Mouse (Mus musculus) embryonic facial prominence, embryonic 15.5 days (tissue): ENCODE measurements at regions not wholly inside any gene's neighbourhood (a gene's known extent, or its start where the extent isn't known, plus 50 kb on each side); places are given as distances from the start of the nearest gene placed in this dataset.

Experiments used
- ATAC-seq: fragments of 200-750 bp; cut with Nextera tagmentation; 2 replicates; pipeline ENCODE4 v1.8.0; 2017; ENCODE audit warnings: low read depth, moderate TSS enrichment; ENCODE audit not compliant: insufficient number of reproducible peaks, low FRiP score, low TSS enrichment
- H3K27ac ChIP-seq: fragments of 300-500 bp; sonication (generic); replicated peaks from 2 replicates; pipeline ENCODE4 v1.5.1; 2015; ENCODE audit warnings: mild to moderate bottlenecking, inconsistent platforms
- H3K27me3 ChIP-seq: fragments of 300-500 bp; sonication (generic); 2 replicates; pipeline ENCODE4 v1.6.1; 2015; ENCODE audit warnings: inconsistent platforms
- H3K36me3 ChIP-seq: fragments of 300-500 bp; sonication (generic); 2 replicates; pipeline ENCODE4 v1.6.1; 2015; ENCODE audit warnings: mild to moderate bottlenecking, inconsistent platforms
- H3K4me1 ChIP-seq: fragments of 300-500 bp; sonication (generic); 2 replicates; pipeline ENCODE4 v1.6.1; 2015; ENCODE audit warnings: inconsistent platforms
- H3K4me2 ChIP-seq: fragments of 300-500 bp; sonication (generic); replicated peaks from 2 replicates; pipeline ENCODE4 v1.6.1; 2015; ENCODE audit warnings: mild to moderate bottlenecking, inconsistent platforms
- H3K4me3 ChIP-seq: fragments of 300-500 bp; sonication (generic); replicated peaks from 2 replicates; pipeline ENCODE4 v1.5.1; 2015; ENCODE audit warnings: mild to moderate bottlenecking, inconsistent platforms
- H3K9ac ChIP-seq: fragments of 300-500 bp; sonication (generic); 2 replicates; pipeline ENCODE4 v1.6.1; 2015; ENCODE audit warnings: inconsistent platforms
- H3K9me3 ChIP-seq: fragments of 300-500 bp; sonication (generic); replicated peaks from 2 replicates; pipeline ENCODE4 v1.6.1; 2016; ENCODE audit warnings: inconsistent platforms
- WGBS: fragments of 180-500 bp; shearing (Covaris S2); methylation state at CpG from one replicate; pipeline ENCODE4 v1.1.7; 2015; 5-methylcytosine and 5-hydroxymethylcytosine counted together

GRCm38 (mm10) chr12:38987819-38988218 lies 208.6 kb downstream of the Etv1 start:
- Histone ChIP-seq H3K4me1 (no peaks in the 10 kb centered on the region), H3K36me3 (no peaks in the 10 kb centered on the region), H3K27me3 (no peaks in the 10 kb centered on the region), H3K4me3 (no peak overlapping the region), H3K9ac (no peak overlapping the region), H3K27ac (no peak overlapping the region), H3K9me3 (no peaks in the 10 kb centered on the region), H3K4me2 (no peak overlapping the region)
- ATAC-seq = no peak
- WGBS = 59% methylated on average over 4 of the region's 4 CpGs

- no peaks in the 10 kb centered on the region for H3K27me3 ChIP-seq
- 76% methylated on average over 2 of the region's 2 CpGs for WGBS
- no peaks in the 10 kb centered on the region for H3K9me3 ChIP-seq
- no peak overlapping the region for H3K4me3 ChIP-seq
- ATAC-seq = no peak
- no peak overlapping the region for H3K9ac ChIP-seq
- no peak overlapping the region for H3K4me2 ChIP-seq
- no peaks in the 10 kb centered on the region for H3K4me1 ChIP-seq
- no peaks in the 10 kb centered on the region for H3K36me3 ChIP-seq
- no peak overlapping the region for H3K27ac ChIP-seq
Measured at GRCm38 (mm10) chr12:39027179-39027578, 248.0 kb downstream of the Etv1 start.

GRCm38 (mm10) chr12:39027948-39028347 lies 248.8 kb downstream of the Etv1 start:
- Histone ChIP-seq H3K9ac (no peak overlapping the region), H3K4me2 (no peak overlapping the region), H3K36me3 (no peaks in the 10 kb centered on the region), H3K4me3 (no peak overlapping the region), H3K9me3 (no peaks in the 10 kb centered on the region), H3K27me3 (no peaks in the 10 kb centered on the region), H3K4me1 (no peaks in the 10 kb centered on the region), H3K27ac (no peak overlapping the region)
- 79% methylated on average over 2 of the region's 2 CpGs for WGBS
- ATAC-seq = no peak

GRCm38 (mm10) chr12:39033982-39034381 lies 254.8 kb downstream of the Etv1 start:
- Histone ChIP-seq H3K27ac (no peak overlapping the region), H3K4me1 (no peaks in the 10 kb centered on the region), H3K36me3 (no peaks in the 10 kb centered on the region), H3K27me3 (no peaks in the 10 kb centered on the region), H3K4me3 (no peak overlapping the region), H3K4me2 (no peak overlapping the region), H3K9ac (no peak overlapping the region), H3K9me3 (no peaks in the 10 kb centered on the region)
- WGBS = 79% methylated on average over 3 of the region's 3 CpGs
- ATAC-seq = no peak

- no peaks in the 10 kb centered on the region for H3K9me3 ChIP-seq
- no peaks in the 10 kb centered on the region for H3K36me3 ChIP-seq
- no peak overlapping the region for H3K27ac ChIP-seq
- no peaks in the 10 kb centered on the region for H3K4me1 ChIP-seq
- H3K9ac ChIP-seq = no peak overlapping the region
- no peak overlapping the region for H3K4me2 ChIP-seq
- H3K4me3 ChIP-seq = no peak overlapping the region
- WGBS = 77% methylated on average over 2 of the region's 2 CpGs
- no peak for ATAC-seq
- no peaks in the 10 kb centered on the region for H3K27me3 ChIP-seq
Measured at GRCm38 (mm10) chr12:39036466-39037037, 257.4 kb downstream of the Etv1 start.

- no peaks in the 10 kb centered on the region for H3K4me1 ChIP-seq
- no peak overlapping the region for H3K9ac ChIP-seq
- H3K9me3 ChIP-seq = no peaks in the 10 kb centered on the region
- no peak overlapping the region for H3K4me2 ChIP-seq
- no peaks in the 10 kb centered on the region for H3K36me3 ChIP-seq
- no peak overlapping the region for H3K27ac ChIP-seq
- H3K27me3 ChIP-seq = no peaks in the 10 kb centered on the region
- no peak for ATAC-seq
- no peak overlapping the region for H3K4me3 ChIP-seq
- WGBS = 75% methylated on average over 3 of the region's 3 CpGs
Measured at GRCm38 (mm10) chr12:39038077-39038476, 258.9 kb downstream of the Etv1 start.

- 34% methylated on average over 2 of the region's 2 CpGs for whole genome bisulfite sequencing
- Histone ChIP-seq H3K4me1 (no peaks in the 10 kb centered on the region), H3K27ac (no peak overlapping the region), H3K9ac (no peak overlapping the region), H3K27me3 (no peaks in the 10 kb centered on the region), H3K9me3 (no peaks in the 10 kb centered on the region), H3K36me3 (no peaks in the 10 kb centered on the region), H3K4me3 (no peak overlapping the region), H3K4me2 (no peak overlapping the region)
- ATAC-seq = no peak
Measured at GRCm38 (mm10) chr12:39038656-39039055, 259.5 kb downstream of the Etv1 start.

- Histone ChIP-seq H3K9ac (no peak overlapping the region), H3K27me3 (no peaks in the 10 kb centered on the region), H3K9me3 (no peaks in the 10 kb centered on the region), H3K27ac (no peak overlapping the region), H3K4me2 (no peak overlapping the region), H3K4me1 (no peaks in the 10 kb centered on the region), H3K4me3 (no peak overlapping the region), H3K36me3 (no peaks in the 10 kb centered on the region)
- no peak for ATAC-seq
Measured at GRCm38 (mm10) chr12:39047126-39047525, 267.9 kb downstream of the Etv1 start.

GRCm38 (mm10) chr12:39048441-39048840 lies 269.3 kb downstream of the Etv1 start:
- Histone ChIP-seq H3K27ac (no peak overlapping the region), H3K4me3 (no peak overlapping the region), H3K36me3 (no peaks in the 10 kb centered on the region), H3K4me2 (no peak overlapping the region), H3K4me1 (no peaks in the 10 kb centered on the region), H3K27me3 (no peaks in the 10 kb centered on the region), H3K9me3 (no peaks in the 10 kb centered on the region), H3K9ac (no peak overlapping the region)
- no peak for ATAC-seq
- WGBS = 76% methylated on average over 6 of the region's 6 CpGs

GRCm38 (mm10) chr12:39048958-39049357 lies 269.8 kb downstream of the Etv1 start:
- Histone ChIP-seq H3K9ac (no peak overlapping the region), H3K27ac (no peak overlapping the region), H3K9me3 (no peaks in the 10 kb centered on the region), H3K4me1 (no peaks in the 10 kb centered on the region), H3K27me3 (no peaks in the 10 kb centered on the region), H3K4me3 (no peak overlapping the region), H3K4me2 (no peak overlapping the region), H3K36me3 (no peaks in the 10 kb centered on the region)
- 77% methylated on average over 1 of the region's 1 CpGs for WGBS
- no peak for ATAC-seq

- no peak overlapping the region for H3K4me2 ChIP-seq
- WGBS = 74% methylated on average over 4 of the region's 4 CpGs
- H3K27me3 ChIP-seq = no peaks in the 10 kb centered on the region
- H3K36me3 ChIP-seq = no peaks in the 10 kb centered on the region
- H3K9me3 ChIP-seq = no peaks in the 10 kb centered on the region
- H3K4me1 ChIP-seq = no peaks in the 10 kb centered on the region
- no peak overlapping the region for H3K9ac ChIP-seq
- no peak overlapping the region for H3K4me3 ChIP-seq
- H3K27ac ChIP-seq = no peak overlapping the region
- no peak for ATAC-seq
Measured at GRCm38 (mm10) chr12:39070331-39071045, 291.3 kb downstream of the Etv1 start.
